Mouse (Mus musculus): ENCODE measurements around the gene Aco2. TPM values are rescaled to one million over a fixed set of nuclear protein-coding genes. Genes with fewer than 3 reads are reported as not detected.

Aco2 gene
- polyA plus RNA-seq, 2 experiments: 127 to 158 TPM

GRCm38 (mm10) chr15:81830530-81830929, 41.6 kb upstream of the Aco2 start:
- DNase-seq (ENCODE audit: low spot score) (no peak), ATAC-seq (ENCODE audit: low FRiP score, low read depth) (no peak)
- H3K4me1 ChIP-seq (ENCODE audit: control insufficient read depth, insufficient read depth, low read length): 0 out of 2 replicates have a peak, but pooled peaks cover under 1% of the 10 kb centered on the region
- TF ChIP-seq POLR2A (IDR thresholded peaks at IDR 0.05; ENCODE audit: borderline replicate concordance, extremely low read depth, insufficient read depth, insufficient read length): no peak
- no peaks in the 10 kb centered on the region for H3K9me3 ChIP-seq (ENCODE audit: control insufficient read depth, low read length)
- H3K27ac ChIP-seq (replicated peaks; ENCODE audit: low read depth, low read length): no peak overlapping the region
- H3K36me3 ChIP-seq (ENCODE audit: control insufficient read depth, insufficient read depth, low read length): peaks cover 15% of the 10 kb centered on the region
- no peaks in the 10 kb centered on the region for H3K27me3 ChIP-seq (ENCODE audit: control insufficient read depth, insufficient read depth, low read length)
- 96% methylated on average over 4 of the region's 4 CpGs for WGBS
- no peak overlapping the region for H3K4me2 ChIP-seq (replicated peaks; ENCODE audit: low read depth, low read length, severe bottlenecking)
- H3K9ac ChIP-seq (ENCODE audit: low read depth, low read length, severe bottlenecking): no peak overlapping the region
- no peak overlapping the region for H3K4me3 ChIP-seq (replicated peaks; ENCODE audit: low read length)

GRCm38 (mm10) chr15:81831136-81831825, 40.8 kb upstream of the Aco2 start:
- Histone ChIP-seq H3K9me3 (ENCODE audit: control insufficient read depth, low read length) (no peaks in the 10 kb centered on the region), H3K4me2 (replicated peaks; ENCODE audit: low read depth, low read length, severe bottlenecking) (peak overlapping the region; percentile 23; the same call in 1 of the 2 replicates), H3K4me3 (replicated peaks; ENCODE audit: low read length) (no peak overlapping the region), H3K36me3 (ENCODE audit: control insufficient read depth, insufficient read depth, low read length) (peaks cover 8% of the 10 kb centered on the region; the same call in 1 of the 2 replicates), H3K4me1 (ENCODE audit: control insufficient read depth, insufficient read depth, low read length) (peaks cover 8% of the 10 kb centered on the region), H3K27ac (replicated peaks; ENCODE audit: low read depth, low read length) (no peak overlapping the region), H3K27me3 (ENCODE audit: control insufficient read depth, insufficient read depth, low read length) (no peaks in the 10 kb centered on the region), H3K9ac (ENCODE audit: low read depth, low read length, severe bottlenecking) (no peak overlapping the region)
- 19% methylated on average over 24 of the region's 24 CpGs for WGBS
- ATAC-seq (ENCODE audit: low FRiP score, low read depth) (peak; percentile 80), DNase-seq (ENCODE audit: low spot score) (peak; percentile 90)
- no peak for TF ChIP-seq POLR2A (IDR thresholded peaks at IDR 0.05; ENCODE audit: borderline replicate concordance, extremely low read depth, insufficient read depth, insufficient read length)

- ATAC-seq (ENCODE audit: low FRiP score, low read depth) (no peak), DNase-seq (ENCODE audit: low spot score) (no peak)
- no peaks in the 10 kb centered on the region for H3K27me3 ChIP-seq (ENCODE audit: control insufficient read depth, insufficient read depth, low read length)
- no peaks in the 10 kb centered on the region for H3K9me3 ChIP-seq (ENCODE audit: control insufficient read depth, low read length)
- no peak overlapping the region for H3K4me2 ChIP-seq (replicated peaks; ENCODE audit: low read depth, low read length, severe bottlenecking)
- WGBS: 87% methylated on average over 3 of the region's 3 CpGs
- peaks cover 16% of the 10 kb centered on the region for H3K4me1 ChIP-seq (ENCODE audit: control insufficient read depth, insufficient read depth, low read length)
- H3K36me3 ChIP-seq (ENCODE audit: control insufficient read depth, insufficient read depth, low read length): peaks cover 7% of the 10 kb centered on the region; the same call in 1 of the 2 replicates
- H3K27ac ChIP-seq (replicated peaks; ENCODE audit: low read depth, low read length): no peak overlapping the region
- H3K9ac ChIP-seq (ENCODE audit: low read depth, low read length, severe bottlenecking): no peak overlapping the region
- H3K4me3 ChIP-seq (replicated peaks; ENCODE audit: low read length): no peak overlapping the region
- TF ChIP-seq POLR2A (IDR thresholded peaks at IDR 0.05; ENCODE audit: borderline replicate concordance, extremely low read depth, insufficient read depth, insufficient read length): no peak
Measured at GRCm38 (mm10) chr15:81832219-81832618, 39.9 kb upstream of the Aco2 start.

- WGBS: 66% methylated on average over 4 of the region's 4 CpGs
Measured at GRCm38 (mm10) chr15:81833481-81833880, 38.6 kb upstream of the Aco2 start.

GRCm38 (mm10) chr15:81834171-81834841, 37.8 kb upstream of the Aco2 start:
- H3K4me2 ChIP-seq (replicated peaks; ENCODE audit: low read depth, low read length, severe bottlenecking): no peak overlapping the region
- 32% methylated on average over 3 of the region's 3 CpGs for WGBS
- H3K9me3 ChIP-seq (ENCODE audit: control insufficient read depth, low read length): no peaks in the 10 kb centered on the region
- ATAC-seq (ENCODE audit: low FRiP score, low read depth): no peak
- no peaks in the 10 kb centered on the region for H3K36me3 ChIP-seq (ENCODE audit: control insufficient read depth, insufficient read depth, low read length)
- H3K4me1 ChIP-seq (ENCODE audit: control insufficient read depth, insufficient read depth, low read length): peaks cover 16% of the 10 kb centered on the region
- DNase-seq (ENCODE audit: low spot score): no peak
- no peak for TF ChIP-seq POLR2A (IDR thresholded peaks at IDR 0.05; ENCODE audit: borderline replicate concordance, extremely low read depth, insufficient read depth, insufficient read length)
- no peak overlapping the region for H3K4me3 ChIP-seq (replicated peaks; ENCODE audit: low read length)
- H3K9ac ChIP-seq (ENCODE audit: low read depth, low read length, severe bottlenecking): no peak overlapping the region
- H3K27me3 ChIP-seq (ENCODE audit: control insufficient read depth, insufficient read depth, low read length): no peaks in the 10 kb centered on the region
- H3K27ac ChIP-seq (replicated peaks; ENCODE audit: low read depth, low read length): no peak overlapping the region

More at GRCm38 (mm10) chr15:81833481-81833880, 38.6 kb upstream of the Aco2 start:
- Histone ChIP-seq H3K9me3 (ENCODE audit: control insufficient read depth, low read length) (no peaks in the 10 kb centered on the region), H3K4me2 (replicated peaks; ENCODE audit: low read depth, low read length, severe bottlenecking) (no peak overlapping the region), H3K36me3 (ENCODE audit: control insufficient read depth, insufficient read depth, low read length) (no peaks in the 10 kb centered on the region), H3K27ac (replicated peaks; ENCODE audit: low read depth, low read length) (no peak overlapping the region), H3K27me3 (ENCODE audit: control insufficient read depth, insufficient read depth, low read length) (no peaks in the 10 kb centered on the region), H3K4me3 (replicated peaks; ENCODE audit: low read length) (no peak overlapping the region), H3K4me1 (ENCODE audit: control insufficient read depth, insufficient read depth, low read length) (peaks cover 16% of the 10 kb centered on the region), H3K9ac (ENCODE audit: low read depth, low read length, severe bottlenecking) (no peak overlapping the region)
- ATAC-seq (ENCODE audit: low FRiP score, low read depth) (no peak), DNase-seq (ENCODE audit: low spot score) (no peak)
- no peak for TF ChIP-seq POLR2A (IDR thresholded peaks at IDR 0.05; ENCODE audit: borderline replicate concordance, extremely low read depth, insufficient read depth, insufficient read length)
